Mouse (Mus musculus): ENCODE measurements around the gene Lypd5. TPM values are rescaled to one million over a fixed set of nuclear protein-coding genes. Genes with fewer than 3 reads are reported as not detected.

Gene Lypd5
- polyA plus RNA-seq, 1 experiment: not detected

DNA sequence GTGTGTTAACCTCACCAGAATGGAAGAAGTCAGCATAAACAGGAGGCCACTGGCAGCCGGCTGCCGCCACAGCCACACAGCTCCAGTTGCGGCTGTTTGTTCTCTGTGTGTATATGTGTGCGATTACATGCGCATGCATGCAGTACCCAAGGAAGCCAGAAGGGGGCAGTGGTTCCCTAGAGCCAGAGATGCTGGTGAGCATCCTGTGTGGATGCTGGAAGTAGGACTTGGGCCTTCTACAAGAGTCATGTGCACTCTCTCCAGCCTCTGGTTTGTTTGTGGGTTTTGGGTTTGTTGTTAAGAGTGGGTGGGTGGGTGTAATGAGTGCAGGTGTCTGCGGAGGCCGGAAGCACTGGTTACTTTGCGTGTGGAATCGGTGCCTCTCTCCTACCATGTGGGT lies 53.9 kb downstream of the Lypd5 start:
- no peak overlapping the region for H3ac ChIP-seq (ENCODE audit: control insufficient read depth, insufficient read length, low read depth)
- H3K36me3 ChIP-seq (ENCODE audit: control insufficient read depth, insufficient read depth): peaks cover 9% of the 10 kb centered on the region
- no peaks in the 10 kb centered on the region for H3K27me3 ChIP-seq (ENCODE audit: control insufficient read depth, insufficient read depth, insufficient read length)
- H3K4me3 ChIP-seq (ENCODE audit: insufficient read depth, poor library complexity, severe bottlenecking): no peak overlapping the region
- peaks cover 4% of the 10 kb centered on the region for H3K79me3 ChIP-seq (ENCODE audit: low read depth)
- no peak for TF ChIP-seq MYOD1 (IDR thresholded peaks at IDR 0.05; ENCODE audit: control insufficient read depth, insufficient read length, low read depth)
- TF ChIP-seq USF1 (IDR thresholded peaks at IDR 0.05; ENCODE audit: low read depth): no peak
- TF ChIP-seq FOSL1 (IDR thresholded peaks at IDR 0.05; ENCODE audit: insufficient read depth, low read length, poor library complexity, severe bottlenecking): no peak
- TF ChIP-seq CTCF (IDR thresholded peaks at IDR 0.05; ENCODE audit: control insufficient read depth, insufficient read depth, insufficient read length): no peak
- TF ChIP-seq CEBPB (IDR thresholded peaks at IDR 0.05; ENCODE audit: low read depth): no peak
- TF ChIP-seq MAX (IDR thresholded peaks at IDR 0.05): no peak
- TF ChIP-seq MYOG (IDR thresholded peaks at IDR 0.05; ENCODE audit: control insufficient read depth, extremely low read depth, insufficient read length): no peak
- H3K79me2 ChIP-seq (ENCODE audit: control insufficient read depth, insufficient read depth): peaks cover 36% of the 10 kb centered on the region

Small RNA genes within 50 kb of the gene (microRNA-seq; reads per million reads assigned to microRNA genes)
- gene Gm27592 (ENCODE audit: borderline microRNAs expressed): not detected

Other genes starting within 250 kb of the Lypd5 start
- 0.48 TPM for gene Zfp112, start 236.9 kb upstream of the Lypd5 start, polyA plus RNA-seq (2012; fragmentation: generic; extraction: Trizol)
- 1.5 TPM for gene Zfp235, start 215.0 kb upstream of the Lypd5 start, polyA plus RNA-seq (2012; fragmentation: generic; extraction: Trizol)
- gene Zfp114, start 174.1 kb upstream of the Lypd5 start, polyA plus RNA-seq (2012; fragmentation: generic; extraction: Trizol): not detected
- gene Zfp111, start 137.8 kb upstream of the Lypd5 start, polyA plus RNA-seq (2012; fragmentation: generic; extraction: Trizol): 2.0 TPM
- 0.26 TPM for gene Zfp109, start 111.6 kb upstream of the Lypd5 start, polyA plus RNA-seq (2012; fragmentation: generic; extraction: Trizol)
- 0.25 TPM for gene Zfp108, start 94.4 kb upstream of the Lypd5 start, polyA plus RNA-seq (2012; fragmentation: generic; extraction: Trizol)
- 1.8 TPM for gene Zfp93, start 78.8 kb upstream of the Lypd5 start, polyA plus RNA-seq (2012; fragmentation: generic; extraction: Trizol)
- 8.8 TPM for gene Zfp61, start 48.0 kb upstream of the Lypd5 start, polyA plus RNA-seq (2012; fragmentation: generic; extraction: Trizol)
- gene Zfp94, start 32.5 kb upstream of the Lypd5 start, polyA plus RNA-seq (2012; fragmentation: generic; extraction: Trizol): 2.4 TPM
- gene Tescl, start 15.3 kb upstream of the Lypd5 start, polyA plus RNA-seq (2012; fragmentation: generic; extraction: Trizol): 0.22 TPM
- 82.2 TPM for gene Kcnn4, start 21.1 kb downstream of the Lypd5 start, polyA plus RNA-seq (2012; fragmentation: generic; extraction: Trizol)
- gene Smg9, start 50.4 kb downstream of the Lypd5 start, polyA plus RNA-seq (2012; fragmentation: generic; extraction: Trizol): 21.8 TPM
- gene Irgc1, start 103.1 kb downstream of the Lypd5 start, polyA plus RNA-seq (2012; fragmentation: generic; extraction: Trizol): 0.33 TPM
- 191 TPM for gene Plaur, start 113.3 kb downstream of the Lypd5 start, polyA plus RNA-seq (2012; fragmentation: generic; extraction: Trizol)
- 160 TPM for gene Cadm4, start 132.8 kb downstream of the Lypd5 start, polyA plus RNA-seq (2012; fragmentation: generic; extraction: Trizol)
- gene Zfp428, start 157.8 kb downstream of the Lypd5 start, polyA plus RNA-seq (2012; fragmentation: generic; extraction: Trizol): 53.8 TPM
- gene AC161166.1, start 163.3 kb downstream of the Lypd5 start, polyA plus RNA-seq (2012; fragmentation: generic; extraction: Trizol): 0.16 TPM
- gene Irgq, start 181.5 kb downstream of the Lypd5 start, polyA plus RNA-seq (2012; fragmentation: generic; extraction: Trizol): 7.9 TPM
- 0.23 TPM for gene Pinlyp, start 196.9 kb downstream of the Lypd5 start, polyA plus RNA-seq (2012; fragmentation: generic; extraction: Trizol)
- 57.4 TPM for gene Xrcc1, start 197.1 kb downstream of the Lypd5 start, polyA plus RNA-seq (2012; fragmentation: generic; extraction: Trizol)
- gene Ethe1, start 238.3 kb downstream of the Lypd5 start, polyA plus RNA-seq (2012; fragmentation: generic; extraction: Trizol): 48.0 TPM
- 0.35 TPM for gene Zfp575, start 238.4 kb downstream of the Lypd5 start, polyA plus RNA-seq (2012; fragmentation: generic; extraction: Trizol)

All from C2C12 (cell line).